Mouse (Mus musculus) cortical plate, adult 2 months (tissue): Measurements from ENCODE around the gene Nckap1l.

Experiments used
- CTCF ChIP-seq: fragments of 200-500 bp; IDR thresholded peaks from 2 replicates; pipeline ENCODE4 v1.5.1; 2011; ENCODE audit warnings: mild to moderate bottlenecking, control low read depth, low read length; ENCODE audit not compliant: insufficient read depth; ENCODE audit errors: extremely low read depth
- POLR2A ChIP-seq: fragments of 200-500 bp; IDR thresholded peaks from 2 replicates; pipeline ENCODE4 v1.6.1; 2011; ENCODE audit warnings: mild to moderate bottlenecking, low read length, control low read depth; ENCODE audit not compliant: insufficient read depth; ENCODE audit errors: extremely low read depth

DNA sequence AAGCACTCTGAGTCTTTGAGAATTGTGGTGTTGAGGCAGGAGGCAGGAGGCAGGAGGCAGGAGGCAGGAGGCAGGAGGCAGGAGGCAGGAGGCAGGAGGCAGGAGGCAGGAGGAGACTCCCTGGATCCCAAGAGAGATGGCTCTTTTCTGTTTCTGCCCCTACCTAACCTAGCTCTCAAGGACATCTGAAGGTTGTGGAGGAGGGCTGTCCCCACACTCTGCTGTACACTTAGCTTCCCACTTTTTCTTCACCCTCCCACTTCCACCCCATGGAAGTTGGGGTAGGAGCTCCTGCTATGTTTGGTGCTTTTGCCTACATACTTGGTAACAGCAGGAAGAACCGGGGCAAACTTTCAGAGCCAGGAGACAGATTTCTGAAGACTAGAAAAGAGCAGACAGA is 82.2 kb downstream of the Nckap1l start:
- no peak for TF ChIP-seq POLR2A
- no peak for TF ChIP-seq CTCF
